Mouse (Mus musculus): ENCODE data around the gene Mdm1. TPM values are rescaled to one million over a fixed set of nuclear protein-coding genes. Genes with fewer than 3 reads are reported as not detected.
"Not testable (repeated sequence)": the region's sequence is repeated elsewhere in the genome, so short reads cannot be mapped to it uniquely, and the experiment has no call there.

Gene Mdm1
- total RNA-seq, 2 experiments from 2014 or later, result 9.6 to 13.1 TPM

GRCm38 (mm10) chr10:118122441-118123162, 19.0 kb upstream of the Mdm1 start:
- no peak for DNase-seq

DNA sequence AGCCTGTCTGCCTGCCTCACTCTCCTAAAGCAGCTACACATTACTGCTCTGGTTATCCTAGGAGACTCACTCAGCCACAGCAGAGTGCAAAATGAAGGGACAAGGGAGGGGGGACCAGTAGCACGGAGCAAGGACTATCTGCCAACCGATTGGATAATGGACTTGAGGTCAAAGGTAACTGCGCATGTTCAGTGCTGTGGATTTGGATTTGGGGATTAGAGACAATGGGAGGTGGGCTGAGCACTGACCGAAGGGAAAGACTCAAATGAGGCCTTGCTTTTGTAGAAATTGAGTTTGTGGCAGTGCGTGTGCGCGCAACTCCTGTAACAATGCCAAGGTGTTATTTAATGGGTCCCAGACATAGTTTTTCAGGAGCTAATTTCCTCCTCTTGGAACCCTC, 16.4 kb upstream of the Mdm1 start:
- DNase-seq, result no peak

- DNase-seq, result no peak
Measured at GRCm38 (mm10) chr10:118125776-118126445, 15.7 kb upstream of the Mdm1 start.

DNA sequence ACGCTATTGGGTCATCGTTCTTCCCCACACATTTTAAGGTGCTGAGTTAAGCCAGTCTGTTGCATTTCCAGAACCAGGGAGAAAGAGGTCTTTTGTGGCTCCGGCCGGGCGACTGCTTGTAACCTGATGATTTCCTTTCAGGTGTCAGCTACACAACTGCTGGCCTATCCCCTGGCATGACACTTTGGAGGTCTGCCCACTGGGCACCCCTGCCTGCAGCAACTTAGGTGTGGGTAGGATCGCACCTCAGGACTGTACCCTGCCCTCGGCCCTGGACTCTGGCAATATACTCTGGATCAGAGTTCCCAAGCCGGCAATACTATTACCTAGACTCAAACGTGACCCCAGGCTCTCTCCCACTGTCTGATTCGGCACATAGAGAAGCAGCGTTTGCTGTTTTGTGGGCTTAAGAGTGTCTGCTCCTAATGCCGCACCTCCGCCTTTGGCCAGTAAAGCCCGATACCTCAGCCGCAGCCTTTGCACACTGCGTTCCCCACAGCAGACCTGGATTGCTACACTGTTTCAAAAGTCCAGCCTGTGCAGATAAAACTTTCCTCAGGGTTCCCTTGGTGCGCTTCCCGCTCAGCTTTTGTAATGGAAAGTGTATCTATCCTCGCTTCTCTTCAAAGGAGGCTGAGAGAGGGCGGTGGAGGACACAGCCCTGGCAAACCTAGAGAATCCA, 12.5 kb upstream of the Mdm1 start:
- DNase-seq, result no peak

- no peak for DNase-seq
Measured at GRCm38 (mm10) chr10:118130016-118130415, 11.6 kb upstream of the Mdm1 start.

DNA sequence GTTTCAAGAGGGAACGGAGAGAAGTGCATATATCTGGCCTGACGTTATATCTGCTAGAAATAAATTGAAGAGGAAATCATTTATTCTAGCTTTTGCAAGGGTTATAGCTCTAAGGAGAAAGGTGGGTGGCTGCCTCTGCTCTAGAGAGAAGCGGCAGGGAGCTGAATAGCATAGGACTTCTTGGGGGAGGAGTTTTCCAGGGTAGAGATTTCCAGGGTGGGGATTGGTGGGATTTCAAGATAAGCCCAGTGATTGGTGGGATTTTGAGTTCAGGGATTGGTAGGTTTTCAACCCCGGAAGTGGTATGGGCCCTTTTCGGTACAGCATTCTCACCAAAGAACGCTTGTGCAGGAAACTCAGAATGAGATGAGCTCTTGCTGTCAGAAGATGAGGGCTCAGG, 8.6 kb upstream of the Mdm1 start:
- no peak for DNase-seq

DNA sequence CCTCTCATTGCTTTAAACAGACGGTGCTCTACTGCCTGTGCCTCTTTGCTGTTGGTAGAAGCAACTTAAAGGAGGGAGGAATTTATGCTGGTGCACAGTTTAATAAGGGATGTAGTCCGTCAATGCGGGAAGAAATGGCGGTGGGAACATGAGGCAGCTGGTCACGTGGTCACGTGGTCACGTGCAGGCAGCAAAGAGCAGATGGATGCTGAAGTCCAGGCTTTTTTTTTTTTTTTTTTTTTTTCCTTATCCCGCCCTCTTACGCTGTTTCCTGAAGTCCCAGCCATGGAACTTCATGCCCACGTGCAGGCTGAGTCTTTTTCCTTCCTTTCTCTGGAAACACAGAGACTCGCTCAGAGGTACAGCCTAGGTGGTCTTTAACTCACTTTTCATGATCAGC, 3.1 kb upstream of the Mdm1 start:
- no peak for DNase-seq

- no peak for DNase-seq
Measured at GRCm38 (mm10) chr10:118139837-118140570, 1.6 kb upstream of the Mdm1 start.

GRCm38 (mm10) chr10:118141884-118142801, 532 bp downstream of the Mdm1 start:
- DNase-seq, result no peak

DNA sequence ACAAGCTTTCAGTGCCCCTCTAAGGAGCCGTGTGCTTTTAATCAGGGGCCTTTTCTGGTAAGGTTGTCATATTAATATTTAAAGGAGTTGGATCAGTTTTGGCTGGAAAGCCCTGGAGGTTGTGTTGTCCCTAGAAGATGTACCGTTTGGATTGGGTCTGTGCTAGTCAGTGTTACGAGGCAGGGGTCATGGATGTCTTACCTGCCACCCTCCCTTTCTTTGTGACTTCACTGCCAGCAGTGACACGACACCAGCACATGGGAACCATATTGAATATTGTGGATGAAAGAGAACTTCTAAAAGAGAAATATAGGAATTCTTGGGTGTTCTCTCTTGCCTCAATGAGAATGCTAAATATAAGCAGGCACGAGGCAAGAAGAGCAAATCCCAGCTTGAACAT, 7.8 kb downstream of the Mdm1 start:
- no peak for DNase-seq

DNA sequence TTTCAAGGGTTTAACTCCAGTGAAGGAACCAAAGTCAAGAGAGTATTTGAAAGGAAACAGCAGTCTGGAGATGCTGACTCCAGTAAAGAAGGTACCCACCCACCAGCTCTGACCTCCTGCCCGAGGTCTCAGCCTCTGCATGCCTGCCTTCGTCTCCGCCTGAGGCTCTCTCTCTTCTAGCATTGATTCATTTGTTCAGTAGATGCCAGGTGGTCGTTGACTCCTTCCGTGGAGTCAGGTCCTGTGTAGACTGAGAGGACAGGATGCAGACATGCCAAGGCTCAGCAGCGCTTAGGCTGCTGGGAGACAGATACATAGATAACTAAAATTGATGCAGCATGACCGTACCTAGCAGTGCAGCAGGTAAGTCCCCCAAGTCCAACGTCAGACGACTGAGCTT, 9.3 kb downstream of the Mdm1 start:
- no peak for DNase-seq

- DNase-seq, result no peak
Measured at GRCm38 (mm10) chr10:118155932-118156331, 14.3 kb downstream of the Mdm1 start.

DNA sequence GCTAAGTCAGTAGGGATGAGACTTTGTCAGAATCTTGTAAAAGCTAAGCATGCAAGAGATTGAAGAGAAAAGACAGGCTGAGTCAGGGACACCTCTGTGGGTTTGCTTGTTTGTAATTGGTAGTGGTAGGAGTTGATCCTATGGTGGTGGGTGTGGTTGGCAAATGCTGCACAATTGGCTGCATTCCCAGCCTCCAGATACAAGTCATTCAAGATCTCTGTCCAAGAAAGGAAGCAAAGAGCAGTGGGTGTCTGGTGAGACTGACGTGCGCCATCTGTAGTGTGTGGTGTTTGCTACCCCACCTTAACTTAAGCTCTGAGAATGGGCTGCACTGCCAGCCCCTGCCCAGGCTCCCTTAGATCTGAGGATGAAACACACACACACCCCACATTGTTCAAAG, 19.5 kb downstream of the Mdm1 start:
- no peak for DNase-seq

GRCm38 (mm10) chr10:118169212-118169611, 27.6 kb downstream of the Mdm1 start:
- DNase-seq, result no peak

DNA sequence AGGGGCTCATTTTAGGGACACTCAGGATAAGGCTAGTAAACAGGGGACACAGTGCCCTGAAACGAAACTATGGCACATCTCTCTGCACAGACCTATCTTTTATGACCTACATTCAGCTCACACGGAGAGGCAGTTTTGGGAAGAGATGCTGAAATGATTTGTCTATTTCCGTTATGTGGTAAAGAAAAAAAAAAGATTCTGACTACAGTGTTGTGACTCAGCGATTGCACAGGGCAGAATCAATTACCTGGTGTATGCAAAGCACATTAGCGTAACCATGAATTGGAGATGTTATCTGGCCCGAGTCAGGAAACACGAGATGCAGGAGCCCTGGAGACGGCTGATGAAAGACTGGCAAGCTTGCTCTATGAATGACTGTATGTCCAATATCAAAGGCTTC, 30.8 kb downstream of the Mdm1 start:
- no peak for DNase-seq

DNA sequence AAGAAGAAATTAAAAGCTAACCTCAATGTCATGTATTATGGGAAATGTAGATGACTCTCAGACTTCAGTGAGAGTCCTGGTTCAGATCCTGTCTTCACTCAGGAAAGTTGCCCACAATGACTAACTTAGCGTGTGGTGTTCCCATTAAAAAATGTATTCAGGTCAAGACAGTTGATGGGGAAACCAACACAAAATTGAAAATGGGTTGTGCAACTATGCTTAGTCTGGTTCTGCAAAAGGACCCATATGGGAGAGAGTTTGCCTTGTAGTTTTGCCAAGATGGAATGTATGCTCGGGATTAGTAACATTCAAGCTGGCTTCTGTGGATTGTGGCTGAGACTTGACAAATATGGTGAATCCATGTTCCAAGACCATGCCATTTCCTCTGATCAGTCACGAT, 31.3 kb downstream of the Mdm1 start:
- no peak for DNase-seq

DNA sequence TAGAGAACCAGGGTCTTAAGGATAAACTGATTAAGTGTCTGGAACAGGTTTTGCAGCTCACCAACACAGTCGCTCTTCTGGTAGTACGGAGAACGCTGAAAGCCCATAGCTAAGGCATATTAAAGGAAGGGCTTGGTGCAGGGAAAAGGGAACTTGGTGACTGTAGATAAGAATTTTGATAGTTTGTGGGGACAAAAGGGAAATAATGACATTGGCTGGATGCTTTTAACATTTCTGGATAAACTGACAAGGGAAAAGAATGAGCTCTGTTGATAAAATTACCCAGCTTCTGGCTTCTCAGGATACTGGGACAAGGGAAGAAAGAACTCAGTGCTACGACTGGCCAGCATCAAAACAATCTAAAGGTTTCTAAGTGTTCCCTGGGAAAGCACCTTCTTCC, 33.9 kb downstream of the Mdm1 start:
- DNase-seq, result not testable (repeated sequence)

GRCm38 (mm10) chr10:118178735-118179151, 37.1 kb downstream of the Mdm1 start:
- no peak for DNase-seq

DNA sequence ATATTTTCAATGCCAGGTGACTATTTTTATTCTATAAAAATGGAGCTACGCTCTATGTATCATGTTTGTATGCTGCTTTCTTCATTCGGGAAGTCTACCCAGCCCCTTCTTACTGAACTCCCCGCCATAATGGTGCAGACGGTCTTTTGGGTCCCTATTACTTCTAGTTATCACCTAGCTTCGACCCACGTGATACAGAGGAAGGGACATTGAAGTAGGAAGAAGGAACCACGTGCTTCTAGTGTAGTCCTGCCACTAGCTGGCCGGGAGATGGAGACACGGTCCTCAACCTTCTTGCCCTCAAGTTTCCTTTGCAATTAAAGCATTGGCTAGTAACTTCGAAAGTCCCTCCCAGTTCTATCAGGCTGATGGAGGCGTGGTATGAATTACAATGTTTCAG, 37.7 kb downstream of the Mdm1 start:
- DNase-seq, result no peak

- DNase-seq, result peak; percentile 7
Measured at GRCm38 (mm10) chr10:118195150-118195549, 53.5 kb downstream of the Mdm1 start.

DNA sequence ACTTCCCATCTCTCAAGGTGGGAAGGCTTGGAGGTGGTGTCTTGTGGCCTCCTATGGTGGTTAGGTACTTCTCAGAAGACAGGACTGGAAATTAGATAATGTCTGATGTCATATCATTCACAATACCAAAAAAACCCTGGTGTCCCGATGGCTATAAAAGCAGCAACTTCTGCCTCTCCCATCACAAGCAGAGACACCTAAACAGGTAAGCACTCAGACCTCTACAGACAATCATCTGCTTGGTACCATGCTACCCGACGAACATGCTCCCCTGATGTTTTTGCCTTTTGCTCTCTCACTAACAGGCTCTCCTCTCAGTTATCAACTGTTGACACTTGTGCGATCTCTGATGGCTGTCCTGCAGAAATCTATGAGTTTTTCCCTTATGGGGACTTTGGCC, 63.0 kb downstream of the Mdm1 start, which contains the start of gene Il22:
TSS of gene Il22 (plus strand) at position 301 of the 400 bp plus-strand sequence.
- DNase-seq, result no peak

Measured in heart, postnatal 4 days (tissue).